Mouse (Mus musculus): Measurements from ENCODE around the gene Cdan1. TPM values are rescaled to one million over a fixed set of nuclear protein-coding genes. Genes with fewer than 3 reads are reported as not detected.
A peak's percentile ranks its signal among the peaks of the same experiment; 100 is the strongest.

The Cdan1 gene
- 9.3 and 10.6 TPM in 2 replicates for polyA plus RNA-seq (2014; fragmentation: Nextera tagmentation; extraction: Ambion mirVana)

GRCm38 (mm10) chr2:120849449-120850423 lies at the start of gene Cdan1:
Gene Cdan1 (minus strand): TSS chr2:120850128.
- Histone ChIP-seq H3K27me3 (replicated peaks; ENCODE audit: control insufficient read depth, insufficient read depth, low read length) (no peaks in the 10 kb centered on the region), H3K4me2 (ENCODE audit: low read depth, low read length) (peak within 1 kb of the TSS; percentile 82), H3K27ac (replicated peaks; ENCODE audit: low read depth, low read length) (peak within 1 kb of the TSS; percentile 28), H3K9me3 (ENCODE audit: control insufficient read depth, low read length) (no peaks in the 10 kb centered on the region), H3K36me3 (ENCODE audit: control insufficient read depth, insufficient read depth, low read length) (no peaks in the 10 kb centered on the region), H3K4me3 (ENCODE audit: low read depth, low read length) (peak within 1 kb of the TSS; percentile 92), H3K4me1 (ENCODE audit: control insufficient read depth, insufficient read depth, low read length) (peaks cover 11% of the 10 kb centered on the region), H3K9ac (ENCODE audit: low read depth, low read length) (peak within 1 kb of the TSS; percentile 84)
- DNase-seq (ENCODE audit: low spot score) (peak; percentile 58), ATAC-seq (ENCODE audit: low read depth) (peak; percentile 61)
- WGBS = under 1% methylated on average over 18 of the region's 71 CpGs

- H3K4me2 ChIP-seq (ENCODE audit: low read depth, low read length) = no peak overlapping the region
- H3K4me3 ChIP-seq (ENCODE audit: low read depth, low read length) = no peak overlapping the region
- no peak for ATAC-seq (ENCODE audit: low read depth)
- no peak overlapping the region for H3K27ac ChIP-seq (replicated peaks; ENCODE audit: low read depth, low read length)
- WGBS = 92% methylated on average over 3 of the region's 3 CpGs
- H3K27me3 ChIP-seq (replicated peaks; ENCODE audit: control insufficient read depth, insufficient read depth, low read length) = no peaks in the 10 kb centered on the region
- no peak overlapping the region for H3K9ac ChIP-seq (ENCODE audit: low read depth, low read length)
- peaks cover 93% of the 10 kb centered on the region for H3K36me3 ChIP-seq (ENCODE audit: control insufficient read depth, insufficient read depth, low read length)
- DNase-seq (ENCODE audit: low spot score) = no peak
- H3K9me3 ChIP-seq (ENCODE audit: control insufficient read depth, low read length) = no peaks in the 10 kb centered on the region
- H3K4me1 ChIP-seq (ENCODE audit: control insufficient read depth, insufficient read depth, low read length) = no peaks in the 10 kb centered on the region
These were observed 46.4 kb upstream of the Cdan1 start for GRCm38 (mm10) chr2:120896361-120896760.

- H3K36me3 ChIP-seq (ENCODE audit: control insufficient read depth, insufficient read depth, low read length) = peaks cover 76% of the 10 kb centered on the region
- no peaks in the 10 kb centered on the region for H3K4me1 ChIP-seq (ENCODE audit: control insufficient read depth, insufficient read depth, low read length)
- H3K4me2 ChIP-seq (ENCODE audit: low read depth, low read length) = no peak overlapping the region
- DNase-seq (ENCODE audit: low spot score) = no peak
- ATAC-seq (ENCODE audit: low read depth) = no peak
- no peak overlapping the region for H3K9ac ChIP-seq (ENCODE audit: low read depth, low read length)
- H3K9me3 ChIP-seq (ENCODE audit: control insufficient read depth, low read length) = no peaks in the 10 kb centered on the region
- no peak overlapping the region for H3K27ac ChIP-seq (replicated peaks; ENCODE audit: low read depth, low read length)
- WGBS = 91% methylated on average over 5 of the region's 5 CpGs
- no peaks in the 10 kb centered on the region for H3K27me3 ChIP-seq (replicated peaks; ENCODE audit: control insufficient read depth, insufficient read depth, low read length)
- H3K4me3 ChIP-seq (ENCODE audit: low read depth, low read length) = no peak overlapping the region
These were observed 37.7 kb upstream of the Cdan1 start for GRCm38 (mm10) chr2:120887601-120888000.

- H3K9ac ChIP-seq (ENCODE audit: low read depth, low read length) = no peak overlapping the region
- H3K9me3 ChIP-seq (ENCODE audit: control insufficient read depth, low read length) = no peaks in the 10 kb centered on the region
- H3K4me3 ChIP-seq (ENCODE audit: low read depth, low read length) = no peak overlapping the region
- H3K27me3 ChIP-seq (replicated peaks; ENCODE audit: control insufficient read depth, insufficient read depth, low read length) = no peaks in the 10 kb centered on the region
- no peaks in the 10 kb centered on the region for H3K4me1 ChIP-seq (ENCODE audit: control insufficient read depth, insufficient read depth, low read length)
- H3K27ac ChIP-seq (replicated peaks; ENCODE audit: low read depth, low read length) = no peak overlapping the region
- 93% methylated on average over 2 of the region's 2 CpGs for WGBS
- DNase-seq (ENCODE audit: low spot score) = no peak
- ATAC-seq (ENCODE audit: low read depth) = no peak
- no peak overlapping the region for H3K4me2 ChIP-seq (ENCODE audit: low read depth, low read length)
- H3K36me3 ChIP-seq (ENCODE audit: control insufficient read depth, insufficient read depth, low read length) = peaks cover 65% of the 10 kb centered on the region
These were observed 23.3 kb upstream of the Cdan1 start for GRCm38 (mm10) chr2:120873192-120873591.

- Histone ChIP-seq H3K36me3 (ENCODE audit: control insufficient read depth, insufficient read depth, low read length) (peaks cover 67% of the 10 kb centered on the region), H3K27ac (replicated peaks; ENCODE audit: low read depth, low read length) (no peak overlapping the region), H3K4me1 (ENCODE audit: control insufficient read depth, insufficient read depth, low read length) (no peaks in the 10 kb centered on the region), H3K9ac (ENCODE audit: low read depth, low read length) (no peak overlapping the region), H3K9me3 (ENCODE audit: control insufficient read depth, low read length) (no peaks in the 10 kb centered on the region), H3K27me3 (replicated peaks; ENCODE audit: control insufficient read depth, insufficient read depth, low read length) (no peaks in the 10 kb centered on the region), H3K4me3 (ENCODE audit: low read depth, low read length) (no peak overlapping the region), H3K4me2 (ENCODE audit: low read depth, low read length) (no peak overlapping the region)
- ATAC-seq (ENCODE audit: low read depth) (no peak), DNase-seq (ENCODE audit: low spot score) (peak; percentile 9)
- WGBS = 81% methylated on average over 9 of the region's 9 CpGs
These were observed 21.8 kb upstream of the Cdan1 start for GRCm38 (mm10) chr2:120871447-120872336.

- H3K4me1 ChIP-seq (ENCODE audit: control insufficient read depth, insufficient read depth, low read length) = no peaks in the 10 kb centered on the region
- no peak overlapping the region for H3K9ac ChIP-seq (ENCODE audit: low read depth, low read length)
- no peaks in the 10 kb centered on the region for H3K9me3 ChIP-seq (ENCODE audit: control insufficient read depth, low read length)
- no peak overlapping the region for H3K4me2 ChIP-seq (ENCODE audit: low read depth, low read length)
- peaks cover 75% of the 10 kb centered on the region for H3K36me3 ChIP-seq (ENCODE audit: control insufficient read depth, insufficient read depth, low read length)
- no peaks in the 10 kb centered on the region for H3K27me3 ChIP-seq (replicated peaks; ENCODE audit: control insufficient read depth, insufficient read depth, low read length)
- DNase-seq (ENCODE audit: low spot score) (no peak), ATAC-seq (ENCODE audit: low read depth) (no peak)
- no peak overlapping the region for H3K27ac ChIP-seq (replicated peaks; ENCODE audit: low read depth, low read length)
- 94% methylated on average over 5 of the region's 5 CpGs for WGBS
- H3K4me3 ChIP-seq (ENCODE audit: low read depth, low read length) = no peak overlapping the region
These were observed 17.4 kb upstream of the Cdan1 start for GRCm38 (mm10) chr2:120867336-120867735.

GRCm38 (mm10) chr2:120866561-120866960 lies 16.6 kb upstream of the Cdan1 start:
- no peak overlapping the region for H3K4me2 ChIP-seq (ENCODE audit: low read depth, low read length)
- no peak overlapping the region for H3K27ac ChIP-seq (replicated peaks; ENCODE audit: low read depth, low read length)
- H3K9ac ChIP-seq (ENCODE audit: low read depth, low read length) = no peak overlapping the region
- H3K4me1 ChIP-seq (ENCODE audit: control insufficient read depth, insufficient read depth, low read length) = no peaks in the 10 kb centered on the region
- DNase-seq (ENCODE audit: low spot score) = peak; percentile 55
- peaks cover 76% of the 10 kb centered on the region for H3K36me3 ChIP-seq (ENCODE audit: control insufficient read depth, insufficient read depth, low read length)
- no peaks in the 10 kb centered on the region for H3K9me3 ChIP-seq (ENCODE audit: control insufficient read depth, low read length)
- no peak for ATAC-seq (ENCODE audit: low read depth)
- no peak overlapping the region for H3K4me3 ChIP-seq (ENCODE audit: low read depth, low read length)
- WGBS = 21% methylated on average over 1 of the region's 1 CpGs
- H3K27me3 ChIP-seq (replicated peaks; ENCODE audit: control insufficient read depth, insufficient read depth, low read length) = no peaks in the 10 kb centered on the region

- 100% methylated on average over 1 of the region's 1 CpGs for WGBS
- Histone ChIP-seq H3K4me2 (ENCODE audit: low read depth, low read length) (no peak overlapping the region), H3K4me3 (ENCODE audit: low read depth, low read length) (no peak overlapping the region), H3K36me3 (ENCODE audit: control insufficient read depth, insufficient read depth, low read length) (peaks cover 71% of the 10 kb centered on the region), H3K27ac (replicated peaks; ENCODE audit: low read depth, low read length) (no peak overlapping the region), H3K9me3 (ENCODE audit: control insufficient read depth, low read length) (no peaks in the 10 kb centered on the region), H3K27me3 (replicated peaks; ENCODE audit: control insufficient read depth, insufficient read depth, low read length) (no peaks in the 10 kb centered on the region), H3K9ac (ENCODE audit: low read depth, low read length) (no peak overlapping the region), H3K4me1 (ENCODE audit: control insufficient read depth, insufficient read depth, low read length) (no peaks in the 10 kb centered on the region)
- ATAC-seq (ENCODE audit: low read depth) (no peak), DNase-seq (ENCODE audit: low spot score) (no peak)
These were observed 13.5 kb upstream of the Cdan1 start for GRCm38 (mm10) chr2:120863389-120863788.

Measured in embryonic facial prominence, embryonic 14.5 days (tissue).